Mouse (Mus musculus): ENCODE results near the gene Ssc4d.

Gene Ssc4d

GRCm38 (mm10) chr5:135974365-135974764 is at the start of gene Ssc4d:
Gene Ssc4d, minus strand, starts transcription at chr5:135974531.
- no peak for DNase-seq (ENCODE audit: low spot score in 2 of 2)

- DNase-seq (ENCODE audit: low spot score in 2 of 2), result no peak
Observed at GRCm38 (mm10) chr5:136019907-136020306, 45.6 kb upstream of the Ssc4d start.

GRCm38 (mm10) chr5:136018726-136019125 is 44.4 kb upstream of the Ssc4d start:
- no peak for DNase-seq (ENCODE audit: low spot score in 2 of 2)

GRCm38 (mm10) chr5:136017262-136017661 is 42.9 kb upstream of the Ssc4d start:
- no peak for DNase-seq (ENCODE audit: low spot score in 2 of 2)

GRCm38 (mm10) chr5:136016014-136016876 is 41.9 kb upstream of the Ssc4d start:
- DNase-seq (ENCODE audit: low spot score in 2 of 2), result no peak

GRCm38 (mm10) chr5:136015586-136015985 is 41.3 kb upstream of the Ssc4d start:
- no peak for DNase-seq (ENCODE audit: low spot score in 2 of 2)

GRCm38 (mm10) chr5:136014877-136015276 is 40.5 kb upstream of the Ssc4d start:
- DNase-seq (ENCODE audit: low spot score in 2 of 2), result no peak

GRCm38 (mm10) chr5:136007745-136008144 is 33.4 kb upstream of the Ssc4d start:
- DNase-seq (ENCODE audit: low spot score in 2 of 2), result no peak

GRCm38 (mm10) chr5:136004537-136004936 is 30.2 kb upstream of the Ssc4d start:
- no peak for DNase-seq (ENCODE audit: low spot score in 2 of 2)

GRCm38 (mm10) chr5:136002751-136003151 is 28.4 kb upstream of the Ssc4d start:
- no peak for DNase-seq (ENCODE audit: low spot score in 2 of 2)

GRCm38 (mm10) chr5:136002325-136002724 is 28.0 kb upstream of the Ssc4d start:
- DNase-seq (ENCODE audit: low spot score in 2 of 2), result no peak

GRCm38 (mm10) chr5:136001222-136001621 is 26.9 kb upstream of the Ssc4d start:
- no peak for DNase-seq (ENCODE audit: low spot score in 2 of 2)

- no peak for DNase-seq (ENCODE audit: low spot score in 2 of 2)
Observed at GRCm38 (mm10) chr5:135996162-135996561, 21.8 kb upstream of the Ssc4d start.

- DNase-seq (ENCODE audit: low spot score in 2 of 2), result peak; percentile 72 to 78
Observed at GRCm38 (mm10) chr5:135994725-135995687, 20.7 kb upstream of the Ssc4d start, which contains the start of gene Dtx2. Gene Dtx2, plus strand, starts transcription at chr5:135994800.

GRCm38 (mm10) chr5:135994335-135994724 is 20.0 kb upstream of the Ssc4d start:
- no peak for DNase-seq (ENCODE audit: low spot score in 2 of 2)

GRCm38 (mm10) chr5:135993381-135993965 is 19.1 kb upstream of the Ssc4d start:
- no peak for DNase-seq (ENCODE audit: low spot score in 2 of 2)

- no peak for DNase-seq (ENCODE audit: low spot score in 2 of 2)
Observed at GRCm38 (mm10) chr5:135990601-135991000, 16.3 kb upstream of the Ssc4d start.

- DNase-seq (ENCODE audit: low spot score in 2 of 2), result no peak
Observed at GRCm38 (mm10) chr5:135987248-135987647, 12.9 kb upstream of the Ssc4d start.

- no peak for DNase-seq (ENCODE audit: low spot score in 2 of 2)
Observed at GRCm38 (mm10) chr5:135984546-135985044, 10.3 kb upstream of the Ssc4d start.

GRCm38 (mm10) chr5:135982398-135982797 is 8.1 kb upstream of the Ssc4d start:
- no peak for DNase-seq (ENCODE audit: low spot score in 2 of 2)

GRCm38 (mm10) chr5:135979904-135980303 is 5.6 kb upstream of the Ssc4d start, which contains the start of gene Zp3:
Gene Zp3, plus strand, starts transcription at chr5:135980099.
- no peak for DNase-seq (ENCODE audit: low spot score in 2 of 2)

- no peak for DNase-seq (ENCODE audit: low spot score in 2 of 2)
Observed at GRCm38 (mm10) chr5:135979381-135979780, 5.0 kb upstream of the Ssc4d start.
